Mouse (Mus musculus): ENCODE measurements around the gene Iqgap2.

DNA sequence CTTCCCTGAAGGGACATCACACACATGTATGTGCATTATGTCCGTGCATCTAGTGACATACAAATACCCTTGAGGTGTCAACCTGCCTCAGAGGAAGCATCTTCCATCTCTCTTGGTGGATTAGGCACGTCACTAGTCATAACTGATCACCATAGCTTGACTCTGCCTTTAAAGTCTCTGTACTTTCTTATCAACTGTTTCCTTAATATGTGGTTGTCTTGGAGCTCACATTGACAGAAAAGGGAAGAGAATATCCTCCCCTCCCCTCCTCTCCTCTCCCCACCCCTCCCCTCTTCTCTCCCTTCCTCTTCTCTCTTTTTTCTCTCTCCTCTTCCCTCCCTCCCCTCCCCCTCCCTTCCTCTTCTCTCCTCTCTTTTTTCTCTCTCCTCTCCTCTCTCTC, 94.2 kb downstream of the Iqgap2 start:
- no peak for TF ChIP-seq USF1 (IDR thresholded peaks at IDR 0.05; ENCODE audit: low read depth)
- TF ChIP-seq CTCF (IDR thresholded peaks at IDR 0.05; ENCODE audit: control insufficient read depth, insufficient read depth, insufficient read length): no peak
- no peak for TF ChIP-seq CEBPB (IDR thresholded peaks at IDR 0.05; ENCODE audit: low read depth)

Measured in C2C12 (cell line).